Comparison of ENCODE assay signal across 12 mouse cellular contexts in genomic region chr2:117089482-117089881, GRCm38 (mm10).
"Had no signal": no experiment of that assay in that cellular context is flagged by ENCODE, and none has a peak within 500 bp of the region (broad histone marks: within the 10 kb centered on the region; RNA-seq: fewer than 3 reads in every experiment).

No protein-coding gene starts in this region.

- ATAC-seq: liver, postnatal 0 days had no signal

- H3K27ac ChIP-seq: limb, embryonic 12.5 days; liver, embryonic 13.5 days; midbrain, embryonic 12.5 days; neural tube, embryonic 15.5 days; stomach, postnatal 0 days had no signal

- H3K4me3 ChIP-seq: limb, embryonic 12.5 days; liver, embryonic 13.5 days; midbrain, embryonic 12.5 days; myocyte; neural tube, embryonic 15.5 days had no signal

- DNase-seq: kidney, adult 8-10 months; kidney, postnatal 25 days; liver; liver, embryonic 13.5 days; liver, postnatal 0 days; right cerebral cortex, postnatal 25 days; thymus, postnatal 4 days had no signal
